Mouse (Mus musculus): Measurements from ENCODE around the gene Pde12. TPM values are rescaled to one million over a fixed set of nuclear protein-coding genes. Genes with fewer than 3 reads are reported as not detected.

Pde12 gene
- 14.2 TPM for total RNA-seq (2023)

DNA sequence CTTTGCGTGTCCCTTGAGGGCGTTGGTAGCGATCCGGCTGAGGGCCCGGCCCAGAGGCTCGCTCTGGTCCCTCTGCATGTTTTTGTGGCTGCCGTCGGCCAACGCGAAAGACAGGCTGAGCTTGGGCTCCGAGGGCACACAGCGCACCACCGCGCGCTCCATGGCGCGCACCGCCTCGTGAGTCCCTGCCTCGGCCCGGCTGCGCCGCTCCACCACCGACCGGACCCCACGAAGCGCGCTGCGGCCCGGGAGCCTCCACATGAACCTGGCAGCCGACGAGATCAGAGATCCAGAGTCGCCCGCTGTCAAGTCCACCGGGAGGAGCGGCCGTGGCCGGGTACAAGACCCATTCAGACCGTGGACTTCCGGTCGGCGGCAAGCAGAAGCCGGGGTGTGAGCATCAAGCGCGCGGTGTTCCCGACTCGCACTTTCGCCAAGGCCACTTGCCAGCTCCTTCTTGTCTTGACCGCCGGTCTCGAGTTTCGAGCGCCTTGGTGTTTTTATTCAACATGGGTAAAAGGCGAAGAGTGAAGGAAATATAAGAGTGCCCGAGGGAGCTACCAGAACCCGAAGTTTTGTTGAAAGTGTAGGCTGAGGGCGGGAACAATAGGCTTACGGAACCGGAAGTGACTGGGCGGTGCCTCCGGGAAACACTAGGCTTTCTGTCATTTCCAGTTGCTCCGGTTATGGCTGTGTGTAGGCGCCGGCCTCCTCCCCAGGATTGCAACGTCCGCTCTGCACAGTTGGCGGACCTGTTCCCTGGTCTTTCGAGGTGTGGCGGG lies at the start of gene Pde12:
Gene Pde12 (minus strand): TSS at position 592 of the 782 bp plus-strand sequence.

DNA sequence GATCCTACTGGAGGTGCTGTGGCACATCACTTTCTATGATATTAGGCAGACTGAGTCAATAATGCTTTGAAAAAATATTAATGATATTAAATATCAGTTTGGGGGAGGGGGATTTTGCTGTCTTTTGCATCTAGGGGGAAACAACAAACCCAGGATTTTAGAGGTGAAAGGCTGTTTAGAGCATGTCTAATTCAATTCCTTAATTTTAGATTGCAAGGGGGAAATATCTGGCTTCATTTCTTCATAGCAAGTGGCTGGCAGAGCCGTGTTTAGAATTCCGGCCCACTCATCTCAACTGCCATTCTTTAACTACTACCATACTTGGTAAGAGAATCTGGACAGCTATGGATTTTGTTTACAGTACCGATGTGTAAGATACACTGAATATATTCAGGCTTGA lies 23.3 kb upstream of the Pde12 start, which contains the start of gene Dnah12:
Gene Dnah12 (plus strand): TSS at position 301 of the 400 bp plus-strand sequence.

DNA sequence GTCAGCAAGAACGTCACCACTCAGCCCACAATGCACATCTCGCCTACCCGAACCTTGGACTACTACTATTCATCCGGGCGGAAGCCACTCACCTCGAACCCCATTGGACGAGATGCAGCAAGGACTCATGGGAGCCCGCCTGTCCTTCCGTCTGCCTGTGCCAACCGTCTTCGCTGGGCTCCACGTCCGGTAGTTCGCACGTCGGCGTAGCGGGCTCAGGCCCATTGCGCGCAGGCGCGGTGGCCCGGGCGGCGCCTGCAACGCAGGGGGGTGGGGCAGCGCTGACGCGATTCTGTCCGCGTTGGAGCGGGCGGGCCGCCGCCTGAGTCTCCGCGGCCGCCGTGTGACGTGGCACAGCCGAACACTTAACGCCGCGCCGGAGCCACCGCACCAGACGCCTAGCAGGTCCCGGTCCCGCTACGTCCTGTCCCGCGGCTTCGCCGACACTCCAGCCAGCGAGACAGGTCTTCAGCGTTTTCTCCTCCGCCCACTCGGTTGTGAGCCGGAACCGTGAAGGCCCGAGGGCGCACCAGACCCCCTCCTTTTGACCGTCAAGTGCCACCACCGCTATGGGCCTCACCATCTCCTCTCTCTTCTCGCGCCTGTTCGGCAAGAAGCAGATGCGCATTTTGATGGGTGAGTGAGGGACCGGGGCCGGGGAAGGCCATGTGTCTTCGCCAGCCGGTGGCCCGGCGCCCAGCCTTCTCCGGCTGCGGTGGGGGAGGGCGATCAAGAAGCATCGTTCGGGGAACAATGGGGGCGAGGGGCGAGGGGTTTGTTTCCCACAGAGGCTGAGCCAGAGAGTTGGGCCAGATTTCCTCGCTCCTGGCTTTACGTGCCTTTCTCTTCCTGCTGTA lies 31.6 kb downstream of the Pde12 start, which contains the start of gene Arf4:
Gene Arf4 (plus strand): TSS at position 224 of the 857 bp plus-strand sequence.

Other genes starting within 250 kb of the Pde12 start
- 78.8 TPM for gene Slmap, start 135.0 kb downstream of the Pde12 start, total RNA-seq (2023)
- gene Dennd6a, start 96.0 kb downstream of the Pde12 start, total RNA-seq (2023), result 24.7 TPM
- 229 TPM for gene Arf4, start 31.8 kb downstream of the Pde12 start, total RNA-seq (2023)
- gene Dnah12, start 23.4 kb upstream of the Pde12 start, total RNA-seq (2023), result 0.06 TPM
- not detected for gene Asb14, start 224.7 kb upstream of the Pde12 start, total RNA-seq (2023)

Measured in CD4-positive naive resting alpha-beta T cell, adult 76 days (primary cell).